Mouse (Mus musculus): Measurements from ENCODE around the gene Ahnak. TPM values are rescaled to one million over a fixed set of nuclear protein-coding genes. Genes with fewer than 3 reads are reported as not detected.

Gene Ahnak
- polyA plus RNA-seq, 1 experiment from 2014 or later: 38.4 TPM

DNA sequence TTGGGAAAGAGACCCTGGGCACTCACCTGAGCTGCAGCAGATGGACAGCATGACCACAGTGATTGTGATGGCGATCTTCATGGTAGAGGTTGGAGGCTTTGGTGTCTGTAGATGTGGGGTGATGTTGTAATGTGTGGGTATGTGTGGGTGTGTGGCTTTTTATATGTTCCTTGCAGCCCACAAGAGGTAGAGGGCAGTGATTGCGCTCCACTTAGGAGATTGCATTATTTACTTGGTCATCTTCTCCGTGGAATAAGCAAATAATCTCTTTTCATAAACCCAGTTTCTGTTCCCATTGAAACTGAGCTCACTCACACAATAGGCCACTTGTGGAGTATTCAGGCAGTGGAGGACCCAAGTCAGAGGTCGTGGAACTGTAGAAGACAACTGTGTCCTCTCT is 98.7 kb downstream of the Ahnak start, which contains the start of gene Scgb1a1:
TSS of gene Scgb1a1 (minus strand) at position 138 of the 400 bp plus-strand sequence.
- no peak for ATAC-seq (replicated peaks; ENCODE audit: insufficient number of reproducible peaks, insufficient read depth, low FRiP score, low read depth)
- H3K36me3 ChIP-seq: no peaks in the 10 kb centered on the region
- H3K27ac ChIP-seq: no peak within 1 kb of the TSS
- no peak within 1 kb of the TSS for H3K4me3 ChIP-seq
- 79% methylated on average over 4 of the region's 4 CpGs for WGBS
- no peaks in the 10 kb centered on the region for H3K9me3 ChIP-seq (replicated peaks)
- H3K27me3 ChIP-seq: no peaks in the 10 kb centered on the region
- no peak within 1 kb of the TSS for H3K4me2 ChIP-seq
- peaks cover 12% of the 10 kb centered on the region for H3K4me1 ChIP-seq (replicated peaks)
- no peak within 1 kb of the TSS for H3K9ac ChIP-seq

GRCm38 (mm10) chr19:9090191-9090590 is 101.1 kb downstream of the Ahnak start:
- no peak overlapping the region for H3K27ac ChIP-seq
- H3K9me3 ChIP-seq (replicated peaks): no peaks in the 10 kb centered on the region
- H3K9ac ChIP-seq: no peak overlapping the region
- 54% methylated on average over 4 of the region's 4 CpGs for WGBS
- no peaks in the 10 kb centered on the region for H3K27me3 ChIP-seq
- no peak overlapping the region for H3K4me3 ChIP-seq
- no peaks in the 10 kb centered on the region for H3K4me1 ChIP-seq (replicated peaks)
- H3K36me3 ChIP-seq: no peaks in the 10 kb centered on the region
- no peak for ATAC-seq (replicated peaks; ENCODE audit: insufficient number of reproducible peaks, insufficient read depth, low FRiP score, low read depth)
- no peak overlapping the region for H3K4me2 ChIP-seq

DNA sequence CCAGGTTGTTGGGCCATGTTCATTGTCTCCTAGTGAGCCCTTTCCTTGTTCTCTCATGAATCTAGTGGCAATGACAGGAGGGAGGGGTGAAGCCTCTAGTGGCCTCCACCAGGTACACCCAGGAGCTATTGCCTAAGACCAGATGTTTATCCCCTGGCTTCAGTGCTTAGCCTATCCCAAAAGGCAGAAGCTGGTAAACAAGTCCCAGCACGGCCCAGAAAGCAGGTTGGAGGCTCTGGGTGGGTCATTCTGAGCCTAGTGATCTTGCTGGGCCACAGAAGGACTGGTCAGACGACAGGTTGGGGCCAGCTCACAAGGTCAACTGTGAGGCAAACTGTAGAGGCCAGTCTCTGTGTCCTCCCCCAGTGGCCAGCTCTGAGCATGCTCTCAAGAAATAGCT is 101.6 kb downstream of the Ahnak start:
- ATAC-seq (replicated peaks; ENCODE audit: insufficient number of reproducible peaks, insufficient read depth, low FRiP score, low read depth): no peak
- H3K9me3 ChIP-seq (replicated peaks): no peaks in the 10 kb centered on the region
- H3K4me3 ChIP-seq: no peak overlapping the region
- H3K9ac ChIP-seq: no peak overlapping the region
- WGBS: 53% methylated on average over 2 of the region's 2 CpGs
- no peak overlapping the region for H3K27ac ChIP-seq
- H3K4me2 ChIP-seq: no peak overlapping the region
- H3K36me3 ChIP-seq: no peaks in the 10 kb centered on the region
- H3K27me3 ChIP-seq: no peaks in the 10 kb centered on the region
- no peaks in the 10 kb centered on the region for H3K4me1 ChIP-seq (replicated peaks)

GRCm38 (mm10) chr19:9095111-9095510 is 106.0 kb downstream of the Ahnak start:
- Histone ChIP-seq H3K4me3 (no peak overlapping the region), H3K4me1 (replicated peaks) (no peaks in the 10 kb centered on the region), H3K9me3 (replicated peaks) (no peaks in the 10 kb centered on the region), H3K27ac (no peak overlapping the region), H3K36me3 (no peaks in the 10 kb centered on the region), H3K4me2 (no peak overlapping the region), H3K27me3 (no peaks in the 10 kb centered on the region), H3K9ac (no peak overlapping the region)
- WGBS: 61% methylated on average over 5 of the region's 5 CpGs
- no peak for ATAC-seq (replicated peaks; ENCODE audit: insufficient number of reproducible peaks, insufficient read depth, low FRiP score, low read depth)

DNA sequence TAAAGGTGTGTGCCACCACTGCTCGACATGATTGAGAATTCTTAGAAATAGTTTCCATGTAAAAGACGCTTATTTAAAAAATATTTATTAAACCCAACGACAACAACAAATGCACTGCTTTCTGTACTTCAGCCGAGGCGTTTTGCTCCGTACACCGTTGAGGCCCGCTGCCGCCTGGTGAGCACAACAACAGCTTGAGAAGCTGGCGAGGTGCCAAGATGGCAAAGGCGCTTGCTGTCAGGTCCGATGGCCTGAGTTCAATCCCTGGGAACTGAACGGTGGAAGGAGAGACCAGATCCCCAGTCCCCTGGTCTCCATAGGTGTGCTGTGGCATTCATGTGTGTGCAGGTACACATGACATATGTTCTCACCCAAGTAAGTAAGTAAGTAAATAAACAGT is 108.4 kb downstream of the Ahnak start:
- Histone ChIP-seq H3K9ac (no peak overlapping the region), H3K4me1 (replicated peaks) (no peaks in the 10 kb centered on the region), H3K36me3 (no peaks in the 10 kb centered on the region), H3K27ac (no peak overlapping the region), H3K4me2 (no peak overlapping the region), H3K27me3 (no peaks in the 10 kb centered on the region), H3K4me3 (no peak overlapping the region), H3K9me3 (replicated peaks) (no peaks in the 10 kb centered on the region)
- WGBS: 76% methylated on average over 13 of the region's 13 CpGs
- no peak for ATAC-seq (replicated peaks; ENCODE audit: insufficient number of reproducible peaks, insufficient read depth, low FRiP score, low read depth)

DNA sequence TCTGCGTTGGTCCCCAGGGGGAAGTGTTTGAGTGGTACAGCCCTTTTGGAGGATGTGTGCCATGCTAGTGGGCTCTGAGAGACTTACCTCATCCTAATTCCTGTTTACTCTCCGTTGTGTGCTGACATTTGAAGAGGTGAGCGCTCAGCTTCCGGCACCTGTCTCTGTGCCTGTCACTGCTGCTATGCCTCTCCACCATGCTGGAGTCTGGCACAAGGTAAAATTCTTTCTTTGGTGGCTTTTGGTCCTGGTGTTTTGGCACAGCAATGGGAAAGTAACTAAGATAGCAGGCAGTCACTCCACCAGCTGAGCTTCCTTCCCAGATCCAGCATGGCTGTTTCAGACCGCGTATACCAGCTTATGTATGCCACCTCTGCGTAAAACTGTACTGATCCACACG is 110.7 kb downstream of the Ahnak start:
- H3K27ac ChIP-seq: no peak overlapping the region
- H3K27me3 ChIP-seq: no peaks in the 10 kb centered on the region
- 85% methylated on average over 8 of the region's 8 CpGs for WGBS
- H3K4me1 ChIP-seq (replicated peaks): no peaks in the 10 kb centered on the region
- H3K9ac ChIP-seq: no peak overlapping the region
- no peak overlapping the region for H3K4me3 ChIP-seq
- no peak overlapping the region for H3K4me2 ChIP-seq
- H3K9me3 ChIP-seq (replicated peaks): no peaks in the 10 kb centered on the region
- ATAC-seq (replicated peaks; ENCODE audit: insufficient number of reproducible peaks, insufficient read depth, low FRiP score, low read depth): no peak
- H3K36me3 ChIP-seq: no peaks in the 10 kb centered on the region

DNA sequence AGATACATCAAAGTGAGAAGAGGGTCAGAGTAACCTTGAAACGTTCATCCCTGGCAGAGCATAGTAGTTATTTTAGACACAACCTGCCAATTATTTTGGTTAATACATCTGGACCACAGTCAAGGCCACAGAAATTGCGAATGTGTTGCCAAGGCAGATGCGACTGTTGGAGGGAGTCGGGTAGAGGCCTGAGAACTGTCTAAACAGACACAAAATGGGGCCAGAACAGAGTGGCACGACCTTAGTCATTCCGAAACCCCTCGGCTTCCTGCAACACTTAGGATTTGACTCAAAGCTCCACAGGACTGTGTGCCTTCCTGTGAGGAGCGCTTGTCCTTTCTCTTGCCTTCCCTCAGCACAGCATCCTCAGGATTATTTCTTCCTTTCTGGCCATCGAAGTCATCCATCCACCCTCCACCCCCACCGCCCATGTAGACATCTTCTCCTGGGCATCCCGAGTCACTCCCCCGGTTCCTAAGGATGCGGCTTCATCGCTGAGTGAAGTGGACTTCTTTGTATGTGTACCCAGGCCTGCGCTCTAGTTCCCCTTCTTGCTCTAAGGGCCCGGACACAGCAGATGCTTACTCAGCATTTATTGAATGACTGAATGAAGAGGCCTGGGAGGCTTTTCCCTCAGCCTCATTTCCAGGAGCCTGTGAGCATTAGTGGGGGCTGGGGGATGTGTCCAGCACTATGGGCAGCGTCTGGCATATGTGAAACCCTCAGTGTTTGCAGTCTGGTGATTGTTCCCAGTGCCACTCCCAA is 111.4 kb downstream of the Ahnak start:
- H3K9ac ChIP-seq: no peak overlapping the region
- no peaks in the 10 kb centered on the region for H3K4me1 ChIP-seq (replicated peaks)
- H3K4me3 ChIP-seq: no peak overlapping the region
- WGBS: 82% methylated on average over 17 of the region's 17 CpGs
- ATAC-seq (replicated peaks; ENCODE audit: insufficient number of reproducible peaks, insufficient read depth, low FRiP score, low read depth): no peak
- no peak overlapping the region for H3K4me2 ChIP-seq
- H3K27me3 ChIP-seq: no peaks in the 10 kb centered on the region
- H3K36me3 ChIP-seq: no peaks in the 10 kb centered on the region
- no peaks in the 10 kb centered on the region for H3K9me3 ChIP-seq (replicated peaks)
- no peak overlapping the region for H3K27ac ChIP-seq

DNA sequence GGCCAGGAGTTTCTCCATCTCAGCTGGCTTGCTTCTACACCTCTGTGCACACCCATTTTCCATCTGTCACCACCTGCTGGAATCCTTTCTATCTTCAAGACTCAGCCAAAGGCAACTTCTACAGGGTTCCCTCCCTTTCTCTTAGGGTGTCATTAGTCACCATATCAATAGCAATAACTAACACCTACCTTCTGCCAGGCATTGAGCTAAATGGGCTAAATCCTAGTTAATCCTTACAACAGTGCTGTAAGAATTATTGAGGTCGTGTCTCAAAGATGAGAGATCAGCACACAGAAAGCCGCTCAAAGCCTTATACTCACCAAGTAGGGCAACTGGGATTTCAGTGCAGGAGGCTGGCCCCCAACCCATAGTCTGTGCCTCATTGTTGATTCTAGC is 112.0 kb downstream of the Ahnak start:
- H3K4me1 ChIP-seq (replicated peaks): peaks cover 2% of the 10 kb centered on the region; the same call in 1 of the 2 replicates
- no peak overlapping the region for H3K9ac ChIP-seq
- H3K9me3 ChIP-seq (replicated peaks): no peaks in the 10 kb centered on the region
- no peak for ATAC-seq (replicated peaks; ENCODE audit: insufficient number of reproducible peaks, insufficient read depth, low FRiP score, low read depth)
- WGBS: 60% methylated on average over 2 of the region's 2 CpGs
- H3K36me3 ChIP-seq: no peaks in the 10 kb centered on the region
- H3K27me3 ChIP-seq: no peaks in the 10 kb centered on the region
- H3K4me3 ChIP-seq: no peak overlapping the region
- no peak overlapping the region for H3K4me2 ChIP-seq
- H3K27ac ChIP-seq: no peak overlapping the region

- H3K4me2 ChIP-seq: no peak overlapping the region
- 73% methylated on average over 4 of the region's 4 CpGs for WGBS
- no peak overlapping the region for H3K9ac ChIP-seq
- no peaks in the 10 kb centered on the region for H3K27me3 ChIP-seq
- no peaks in the 10 kb centered on the region for H3K9me3 ChIP-seq (replicated peaks)
- ATAC-seq (replicated peaks; ENCODE audit: insufficient number of reproducible peaks, insufficient read depth, low FRiP score, low read depth): no peak
- no peak overlapping the region for H3K4me3 ChIP-seq
- H3K27ac ChIP-seq: no peak overlapping the region
- H3K4me1 ChIP-seq (replicated peaks): peaks cover 17% of the 10 kb centered on the region
- no peaks in the 10 kb centered on the region for H3K36me3 ChIP-seq
These were observed 114.9 kb downstream of the Ahnak start for GRCm38 (mm10) chr19:9103986-9104385.

GRCm38 (mm10) chr19:9105101-9105685 is 116.1 kb downstream of the Ahnak start:
- ATAC-seq (replicated peaks; ENCODE audit: insufficient number of reproducible peaks, insufficient read depth, low FRiP score, low read depth): no peak
- H3K27me3 ChIP-seq: no peaks in the 10 kb centered on the region
- peaks cover 17% of the 10 kb centered on the region for H3K4me1 ChIP-seq (replicated peaks)
- H3K9me3 ChIP-seq (replicated peaks): no peaks in the 10 kb centered on the region
- no peak overlapping the region for H3K27ac ChIP-seq
- 77% methylated on average over 3 of the region's 3 CpGs for WGBS
- H3K9ac ChIP-seq: no peak overlapping the region
- no peak overlapping the region for H3K4me3 ChIP-seq
- no peak overlapping the region for H3K4me2 ChIP-seq
- no peaks in the 10 kb centered on the region for H3K36me3 ChIP-seq

GRCm38 (mm10) chr19:9106096-9106495 is 117.0 kb downstream of the Ahnak start:
- H3K27me3 ChIP-seq: no peaks in the 10 kb centered on the region
- no peak for ATAC-seq (replicated peaks; ENCODE audit: insufficient number of reproducible peaks, insufficient read depth, low FRiP score, low read depth)
- H3K9me3 ChIP-seq (replicated peaks): no peaks in the 10 kb centered on the region

More at GRCm38 (mm10) chr19:9106096-9106495, 117.0 kb downstream of the Ahnak start:
- Histone ChIP-seq H3K4me2 (no peak overlapping the region), H3K36me3 (no peaks in the 10 kb centered on the region), H3K4me3 (no peak overlapping the region), H3K27ac (peak overlapping the region; percentile 59), H3K9ac (no peak overlapping the region), H3K4me1 (replicated peaks) (peaks cover 17% of the 10 kb centered on the region)
- 36% methylated on average over 5 of the region's 5 CpGs for WGBS
